ENCODE assay signal across 19 mouse cellular contexts in genomic region chr2:20618396-20618795, GRCm38 (mm10).
DNase-seq lines count a peak whose midpoint lies in the region.
"Had no signal": no experiment of that assay in that cellular context is flagged by ENCODE, and none has a peak within 500 bp of the region (broad histone marks: within the 10 kb centered on the region; RNA-seq: fewer than 3 reads in every experiment).

No protein-coding gene starts in this region.

- no peaks in the 10 kb centered on the region for H3K36me3 ChIP-seq in limb, embryonic 10.5 days
- H3K36me3 ChIP-seq: embryonic facial prominence, embryonic 15.5 days; forebrain, embryonic 10.5 days; heart, embryonic 13.5 days; hindbrain, embryonic 12.5 days had no signal

- peak; percentile 16 for DNase-seq in cerebellum, adult 9-11 months
- DNase-seq in cerebellum, adult 11 months = no peak
- DNase-seq in gastrocnemius, adult 18-20 months (ENCODE audit: low spot score) = peak; percentile 63
- DNase-seq in gastrocnemius, postnatal 14 days = no peak
- peak; percentile 78 for DNase-seq in heart, adult 11 months
- no peak for DNase-seq in heart, postnatal 25 days (ENCODE audit: low spot score)
- DNase-seq in cerebellum, postnatal 25 days = peak; percentile 5 to 12
- DNase-seq in limb, embryonic 10.5 days (ENCODE audit: low spot score) = no peak
- DNase-seq: adrenal gland, postnatal 14 days; embryo, embryonic 11 days; heart, postnatal 4 days; kidney, adult 8-10 months had no signal

- no peak overlapping the region for H3K4me3 ChIP-seq in limb, embryonic 10.5 days
- H3K4me3 ChIP-seq: embryonic facial prominence, embryonic 15.5 days; erythroblast, embryonic 14.5 days; forebrain, embryonic 10.5 days; heart, embryonic 13.5 days; hindbrain, embryonic 12.5 days had no signal

- H3K4me1 ChIP-seq in limb, embryonic 10.5 days = no peaks in the 10 kb centered on the region
- H3K4me1 ChIP-seq: embryonic facial prominence, embryonic 15.5 days; forebrain, embryonic 10.5 days; hindbrain, embryonic 12.5 days had no signal

- 94% methylated on average over 5 of the region's 5 CpGs for WGBS in limb, embryonic 10.5 days

- H3K27me3 ChIP-seq in limb, embryonic 10.5 days (ENCODE audit: low read depth, poor library complexity, severe bottlenecking) = no peaks in the 10 kb centered on the region
- H3K27me3 ChIP-seq: CH12.LX; embryonic facial prominence, embryonic 15.5 days; heart, embryonic 13.5 days; hindbrain, embryonic 12.5 days; Patski had no signal

- no peaks in the 10 kb centered on the region for H3K9me3 ChIP-seq in limb, embryonic 10.5 days (replicated peaks)
- H3K9me3 ChIP-seq: embryonic facial prominence, embryonic 15.5 days; forebrain, embryonic 10.5 days; heart, embryonic 13.5 days; hindbrain, embryonic 12.5 days had no signal

- intact Hi-C loops in gastrocnemius, postnatal 14 days (cut with DNase I; ENCODE audit: low total_unique reads) = no loop called here
- intact Hi-C loops in heart, postnatal 25 days (cut with DNase I) = loop anchor here (5.0 kb wide), 1 partner anchor 341 kb away; no protein-coding TSS in a partner anchor

- H3K27ac ChIP-seq in limb, embryonic 10.5 days = no peak overlapping the region
- H3K27ac ChIP-seq: embryonic facial prominence, embryonic 15.5 days; forebrain, embryonic 10.5 days; heart, embryonic 13.5 days; hindbrain, embryonic 12.5 days had no signal

Comparison
In these comparisons a context has a peak if more than half of its experiments do, and no peak if none do; other contexts are left out.
1. DNase-seq: peak in cerebellum, adult 9-11 months (single experiment), gastrocnemius, adult 18-20 months (single experiment), heart, adult 11 months (single experiment) and cerebellum, postnatal 25 days (2 of 2); none in cerebellum, adult 11 months (single experiment), gastrocnemius, postnatal 14 days (single experiment), heart, postnatal 25 days (single experiment) and limb, embryonic 10.5 days (single experiment).